Mouse (Mus musculus) C2C12 (cell line): ENCODE measurements around the gene Ccdc114. TPM values are rescaled to one million over a fixed set of nuclear protein-coding genes. Genes with fewer than 3 reads are reported as not detected.
"Not testable (repeated sequence)": the region's sequence is repeated elsewhere in the genome, so short reads cannot be mapped to it uniquely, and the experiment has no call there.

Source experiments
- H3K27me3 ChIP-seq: one replicate; pipeline ENCODE4 v1.6.1; 2011; ENCODE audit not compliant: control insufficient read depth, insufficient read depth, insufficient read length
- H3K36me3 ChIP-seq: one replicate; pipeline ENCODE4 v1.6.1; 2011; ENCODE audit not compliant: control insufficient read depth, insufficient read depth
- H3K4me3 ChIP-seq: one replicate; pipeline ENCODE4 v1.5.1; 2011; ENCODE audit warnings: mild to moderate bottlenecking, control low read depth; ENCODE audit not compliant: poor library complexity, insufficient read depth, severe bottlenecking
- H3K79me2 ChIP-seq: one replicate; pipeline ENCODE4 v1.6.1; 2011; ENCODE audit not compliant: control insufficient read depth, insufficient read depth
- H3K79me3 ChIP-seq: one replicate; pipeline ENCODE4 v1.6.1; 2011; ENCODE audit warnings: low read depth, control low read depth
- H3ac ChIP-seq: one replicate; pipeline ENCODE3; 2011; ENCODE audit warnings: low read depth; ENCODE audit not compliant: control insufficient read depth, insufficient read length
- CEBPB ChIP-seq: IDR thresholded peaks from one replicate; pipeline ENCODE4 v1.6.1; 2011; ENCODE audit warnings: low read depth, mild to moderate bottlenecking, control low read depth, moderate library complexity
- CTCF ChIP-seq: IDR thresholded peaks from one replicate; pipeline ENCODE4 v1.5.1; 2011; ENCODE audit not compliant: control insufficient read depth, insufficient read depth, insufficient read length
- FOSL1 ChIP-seq: IDR thresholded peaks from one replicate; pipeline ENCODE4 v1.8.0; 2011; ENCODE audit warnings: mild to moderate bottlenecking, low read length; ENCODE audit not compliant: poor library complexity, insufficient read depth, severe bottlenecking
- MAX ChIP-seq: IDR thresholded peaks from one replicate; pipeline ENCODE4 v1.6.1; 2011; ENCODE audit warnings: mild to moderate bottlenecking, control low read depth
- MYOD1 ChIP-seq: IDR thresholded peaks from one replicate; pipeline ENCODE4 v1.6.1; 2011; ENCODE audit warnings: low read depth; ENCODE audit not compliant: control insufficient read depth, insufficient read length
- MYOG ChIP-seq: IDR thresholded peaks from one replicate; pipeline ENCODE4 v1.6.1; 2011; ENCODE audit not compliant: control insufficient read depth, insufficient read length; ENCODE audit errors: extremely low read depth
- USF1 ChIP-seq: IDR thresholded peaks from one replicate; pipeline ENCODE4 v1.6.1; 2011; ENCODE audit warnings: low read depth, mild to moderate bottlenecking, control low read depth, moderate library complexity
- polyA plus RNA-seq: library from polyadenylated mRNA; unstranded; fragments of >200 nt; fragmentation: generic; extraction: Trizol; gene quantifications from one replicate; pipeline ENCODE4 v1.2.1, GENCODE M21; 2012; ENCODE audit warnings: missing spikeins

The Ccdc114 gene
- polyA plus RNA-seq, 1 experiment, result 2.6 TPM

DNA sequence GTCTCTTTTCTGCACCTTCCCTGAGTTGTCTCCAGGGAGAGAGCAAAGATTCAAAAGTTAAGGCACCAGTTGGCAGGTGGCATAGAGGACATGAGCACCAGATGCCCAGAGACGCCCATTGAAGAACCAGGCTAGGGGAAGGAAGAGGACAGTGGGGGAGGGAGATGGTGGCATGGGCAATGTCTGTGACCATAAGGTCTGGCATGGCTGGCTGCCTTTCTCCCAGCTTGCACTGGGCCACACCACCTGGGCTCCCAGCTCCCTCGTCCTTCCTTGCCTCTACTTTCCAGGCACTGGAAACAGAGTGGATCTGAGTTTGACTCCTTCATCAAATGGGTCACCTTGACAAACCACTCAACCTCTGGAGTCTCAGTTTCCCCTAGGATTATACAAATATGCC, 31.2 kb upstream of the Ccdc114 start:
- no peaks in the 10 kb centered on the region for H3K79me3 ChIP-seq
- H3K27me3 ChIP-seq, result no peaks in the 10 kb centered on the region
- H3ac ChIP-seq, result no peak overlapping the region
- no peak for TF ChIP-seq MYOD1
- no peak for TF ChIP-seq USF1
- TF ChIP-seq FOSL1, result no peak
- TF ChIP-seq MAX, result no peak
- no peak for TF ChIP-seq MYOG
- TF ChIP-seq CTCF, result no peak
- no peak for TF ChIP-seq CEBPB
- H3K36me3 ChIP-seq, result no peaks in the 10 kb centered on the region
- H3K4me3 ChIP-seq, result no peak overlapping the region
- no peaks in the 10 kb centered on the region for H3K79me2 ChIP-seq

- H3K36me3 ChIP-seq, result no peaks in the 10 kb centered on the region
- no peak overlapping the region for H3ac ChIP-seq
- no peak for TF ChIP-seq USF1
- H3K27me3 ChIP-seq, result no peaks in the 10 kb centered on the region
- H3K79me2 ChIP-seq, result no peaks in the 10 kb centered on the region
- H3K4me3 ChIP-seq, result no peak overlapping the region
- H3K79me3 ChIP-seq, result no peaks in the 10 kb centered on the region
Measured at GRCm38 (mm10) chr7:45895931-45896516, 27.8 kb upstream of the Ccdc114 start.

DNA sequence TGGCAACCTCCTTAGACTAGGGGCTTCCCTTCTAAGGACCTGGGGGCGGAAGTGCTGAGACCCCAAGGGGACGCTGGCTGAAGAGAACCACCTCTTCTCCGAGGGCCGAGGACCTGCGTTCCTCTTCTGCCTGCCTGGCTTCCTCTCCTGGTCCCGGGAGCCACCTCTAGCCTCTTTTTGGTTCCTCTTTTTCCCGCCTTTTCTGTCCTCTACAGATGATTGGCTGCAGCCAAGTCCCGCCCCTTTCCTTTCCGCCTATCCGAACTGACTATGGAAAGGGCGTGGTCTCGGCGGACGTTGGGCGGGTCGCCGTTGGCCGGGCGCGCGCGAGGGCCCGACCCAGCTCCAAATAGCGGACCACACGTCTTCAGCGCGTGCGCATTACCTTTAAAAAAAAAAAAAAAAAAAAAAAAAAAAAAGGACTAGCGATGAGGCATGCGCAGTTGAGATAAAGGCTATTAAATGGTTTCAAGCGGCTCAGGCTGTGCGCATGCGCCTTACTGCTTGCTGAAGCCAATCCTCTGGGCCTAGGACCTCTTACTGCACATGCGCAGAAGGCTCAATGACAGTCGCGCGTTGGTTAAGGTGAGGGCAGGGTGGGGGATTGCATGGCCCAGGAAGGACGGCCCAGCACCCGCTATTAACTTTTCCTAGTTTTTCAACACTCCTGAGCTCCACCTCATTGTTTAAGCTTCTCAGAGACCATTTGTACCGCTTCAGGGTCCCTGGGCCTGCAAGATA, 27.2 kb upstream of the Ccdc114 start, which contains the start of the genes Syngr4 and Tmem143:
Gene Syngr4 (minus strand): TSS at position 198 of the 741 bp plus-strand sequence.
Gene Tmem143 (plus strand): TSS at position 425 of the 741 bp plus-strand sequence.
- H3K4me3 ChIP-seq, result peak within 1 kb of the TSS; percentile 41
- H3K36me3 ChIP-seq, result no peaks in the 10 kb centered on the region
- TF ChIP-seq CTCF, result no peak
- no peak for TF ChIP-seq CEBPB
- TF ChIP-seq MAX, result no peak
- TF ChIP-seq FOSL1, result no peak
- TF ChIP-seq MYOD1, result no peak
- no peak for TF ChIP-seq USF1
- no peak for TF ChIP-seq MYOG
- no peaks in the 10 kb centered on the region for H3K27me3 ChIP-seq
- no peaks in the 10 kb centered on the region for H3K79me3 ChIP-seq
- peak within 1 kb of the TSS; percentile 62 for H3ac ChIP-seq
- H3K79me2 ChIP-seq, result no peaks in the 10 kb centered on the region

DNA sequence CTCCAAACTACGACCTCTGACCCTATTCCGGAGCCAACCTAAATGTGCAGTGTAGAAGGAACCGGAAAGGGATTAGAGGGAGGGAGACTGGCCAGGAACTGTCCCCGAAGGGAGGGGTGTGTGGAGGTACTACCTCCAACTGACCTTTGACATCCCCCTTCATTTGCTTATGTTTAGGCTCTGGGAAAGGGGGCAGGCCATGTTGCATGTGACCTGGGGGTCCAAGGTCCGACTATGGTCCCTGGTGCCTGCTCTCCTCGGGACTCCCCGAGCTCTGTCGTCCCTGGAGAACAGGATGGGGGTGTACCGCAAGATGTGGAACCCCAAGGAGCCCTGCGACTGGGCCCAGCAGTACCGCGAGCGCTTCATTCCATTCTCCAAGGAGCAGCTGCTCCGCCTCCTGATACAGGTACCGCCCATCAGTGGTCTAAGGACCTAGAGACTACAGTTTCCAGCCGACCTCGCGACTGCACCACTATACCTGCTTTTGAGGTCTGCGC, 26.6 kb upstream of the Ccdc114 start:
- Histone ChIP-seq H3K4me3 (peak overlapping the region; percentile 41), H3K36me3 (no peaks in the 10 kb centered on the region), H3K79me2 (no peaks in the 10 kb centered on the region), H3ac (peak overlapping the region; percentile 62), H3K79me3 (no peaks in the 10 kb centered on the region), H3K27me3 (no peaks in the 10 kb centered on the region)
- TF ChIP-seq MYOD1 (no peak), FOSL1 (no peak), CTCF (no peak)

DNA sequence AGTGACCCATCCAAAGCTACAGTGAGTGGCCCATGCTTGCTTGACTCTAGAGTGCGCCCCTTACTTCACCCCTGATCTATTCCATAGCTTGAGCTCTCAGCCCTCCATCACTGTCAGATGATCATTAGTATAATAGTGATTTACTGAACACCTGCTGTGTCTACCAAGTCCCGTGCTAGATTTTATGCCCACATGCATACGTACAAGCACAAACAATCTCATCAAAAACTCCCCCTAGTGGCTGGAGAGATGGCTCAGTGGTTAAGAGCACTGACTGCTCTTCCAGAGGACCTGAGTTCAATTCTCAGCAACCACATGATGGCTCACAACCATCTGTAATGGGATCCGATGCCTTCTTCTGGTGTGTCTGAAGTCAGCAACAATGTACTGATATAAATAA, 25.7 kb upstream of the Ccdc114 start:
- peak overlapping the region; percentile 41 for H3K4me3 ChIP-seq
- H3K36me3 ChIP-seq, H3K79me3 ChIP-seq, H3ac ChIP-seq, H3K79me2 ChIP-seq, H3K27me3 ChIP-seq: not testable (repeated sequence)

GRCm38 (mm10) chr7:45901562-45901961, 22.3 kb upstream of the Ccdc114 start:
- TF ChIP-seq FOSL1 (no peak), CEBPB (no peak), MAX (no peak), CTCF (no peak), MYOD1 (no peak), MYOG (no peak), USF1 (no peak)
- Histone ChIP-seq H3ac (no peak overlapping the region), H3K79me2 (no peaks in the 10 kb centered on the region), H3K4me3 (no peak overlapping the region), H3K27me3 (no peaks in the 10 kb centered on the region), H3K79me3 (no peaks in the 10 kb centered on the region), H3K36me3 (no peaks in the 10 kb centered on the region)
